Mouse (Mus musculus): Measurements from ENCODE around the gene Them5. TPM values are rescaled to one million over a fixed set of nuclear protein-coding genes. Genes with fewer than 3 reads are reported as not detected.

Them5 gene
- total RNA-seq, 2 experiments from 2014 or later: not detected

- ATAC-seq (replicated peaks; ENCODE audit: low FRiP score, low TSS enrichment, poor library complexity, severe bottlenecking): no peak
These were observed 54.4 kb downstream of the Them5 start for GRCm38 (mm10) chr3:94396336-94396735.

- ATAC-seq (replicated peaks; ENCODE audit: low FRiP score, low TSS enrichment, poor library complexity, severe bottlenecking): no peak
These were observed 55.0 kb downstream of the Them5 start for GRCm38 (mm10) chr3:94396851-94397250.

Other genes with a start within 250 kb of the Them5 start
- not detected in 2 replicates for gene Gm10696, start 163.9 kb upstream of the Them5 start, total RNA-seq (2014; fragmentation: Nextera tagmentation)
- gene Gm10696, start 163.9 kb upstream of the Them5 start, total RNA-seq (2017): not detected in 2 replicates
- not detected in 2 replicates for gene Gm5286, start 145.4 kb upstream of the Them5 start, total RNA-seq (2014; fragmentation: Nextera tagmentation)
- not detected in 2 replicates for gene Gm5286, start 145.4 kb upstream of the Them5 start, total RNA-seq (2017)
- gene Gm4778, start 78.1 kb upstream of the Them5 start, total RNA-seq (2014; fragmentation: Nextera tagmentation): not detected in 2 replicates
- not detected in 2 replicates for gene Gm4778, start 78.1 kb upstream of the Them5 start, total RNA-seq (2017)
- 2.9 and 4.3 TPM in 2 replicates for gene Them4, start 32.0 kb upstream of the Them5 start, total RNA-seq (2014; fragmentation: Nextera tagmentation)
- 0.38 and 4.8 TPM in 2 replicates for gene Them4, start 32.0 kb upstream of the Them5 start, total RNA-seq (2017)
- gene C2cd4d, start 20.3 kb downstream of the Them5 start, total RNA-seq (2014; fragmentation: Nextera tagmentation): not detected in 2 replicates
- not detected in 2 replicates for gene C2cd4d, start 20.3 kb downstream of the Them5 start, total RNA-seq (2017)
- 4.6 TPM in 1 of 2 replicates, not detected in the other for gene Rorc, start 30.7 kb downstream of the Them5 start, total RNA-seq (2014; fragmentation: Nextera tagmentation)
- 0.15 TPM in 1 of 2 replicates, not detected in the other for gene Rorc, start 30.7 kb downstream of the Them5 start, total RNA-seq (2017)
- gene Lingo4, start 56.4 kb downstream of the Them5 start, total RNA-seq (2014; fragmentation: Nextera tagmentation): 1.0 TPM in 1 of 2 replicates, not detected in the other
- gene Lingo4, start 56.4 kb downstream of the Them5 start, total RNA-seq (2017): 0.28 TPM in 1 of 2 replicates, not detected in the other
- 2.3 and 12.0 TPM in 2 replicates for gene Tdrkh, start 71.2 kb downstream of the Them5 start, total RNA-seq (2014; fragmentation: Nextera tagmentation)
- gene Tdrkh, start 71.2 kb downstream of the Them5 start, total RNA-seq (2017): 4.7 and 6.8 TPM in 2 replicates
- gene Mrpl9, start 101.2 kb downstream of the Them5 start, total RNA-seq (2014; fragmentation: Nextera tagmentation): 47.9 and 62.5 TPM in 2 replicates
- gene Mrpl9, start 101.2 kb downstream of the Them5 start, total RNA-seq (2017): 92.4 and 99.0 TPM in 2 replicates
- gene Oaz3, start 101.8 kb downstream of the Them5 start, total RNA-seq (2014; fragmentation: Nextera tagmentation): not detected in 2 replicates
- gene Oaz3, start 101.8 kb downstream of the Them5 start, total RNA-seq (2017): not detected in 2 replicates
- gene Celf3, start 136.2 kb downstream of the Them5 start, total RNA-seq (2014; fragmentation: Nextera tagmentation): not detected in 2 replicates
- not detected in 2 replicates for gene Celf3, start 136.2 kb downstream of the Them5 start, total RNA-seq (2017)
- gene Riiad1, start 138.2 kb downstream of the Them5 start, total RNA-seq (2014; fragmentation: Nextera tagmentation): 3.9 TPM in 1 of 2 replicates, not detected in the other
- not detected in 2 replicates for gene Riiad1, start 138.2 kb downstream of the Them5 start, total RNA-seq (2017)
- 24.2 and 45.2 TPM in 2 replicates for gene Snx27, start 240.6 kb downstream of the Them5 start, total RNA-seq (2014; fragmentation: Nextera tagmentation)
- 30.2 and 30.5 TPM in 2 replicates for gene Snx27, start 240.6 kb downstream of the Them5 start, total RNA-seq (2017)